Mouse (Mus musculus): ENCODE measurements around the gene Pofut1.

- no peak for TF ChIP-seq CTCF (IDR thresholded peaks at IDR 0.05)
- no peak for TF ChIP-seq EP300 (IDR thresholded peaks at IDR 0.05)
These were observed 33.5 kb downstream of the Pofut1 start for GRCm38 (mm10) chr2:153274919-153275247.

All from lung, postnatal 0 days (tissue).